In genomic region chr6:52305877-52306389, GRCm38 (mm10) we compare ENCODE assay signal across 8 mouse cellular contexts. TPM values are rescaled to one million over a fixed set of nuclear protein-coding genes. Genes with fewer than 3 reads are reported as not detected.
A peak's percentile ranks its signal among the peaks of the same experiment; 100 is the strongest.
DNase-seq lines count a peak whose midpoint lies in the region; ATAC-seq and TF ChIP-seq lines count a peak whose summit lies in the region.

No protein-coding gene starts in this region.

- no peaks in the 10 kb centered on the region for H3K36me3 ChIP-seq in heart, embryonic 12.5 days
- H3K36me3 ChIP-seq in kidney, embryonic 14.5 days (ENCODE audit: control insufficient read depth, insufficient read depth, low read length): no peaks in the 10 kb centered on the region
- H3K36me3 ChIP-seq in midbrain, embryonic 15.5 days (replicated peaks): no peaks in the 10 kb centered on the region
- no peaks in the 10 kb centered on the region for H3K36me3 ChIP-seq in stomach, embryonic 15.5 days

- DNase-seq in cerebellum, adult 11 months: peak; percentile 9
- DNase-seq in cerebellum, adult 9-10 months: no peak
- peak; percentile 50 for DNase-seq in liver

- peaks cover 70% of the 10 kb centered on the region for H3K27me3 ChIP-seq in heart, embryonic 12.5 days (replicated peaks)
- peaks cover 55% of the 10 kb centered on the region for H3K27me3 ChIP-seq in kidney, embryonic 14.5 days (ENCODE audit: control insufficient read depth, insufficient read depth, low read length)
- H3K27me3 ChIP-seq in midbrain, embryonic 15.5 days (replicated peaks): peaks cover 71% of the 10 kb centered on the region
- peaks cover 66% of the 10 kb centered on the region for H3K27me3 ChIP-seq in stomach, embryonic 15.5 days (replicated peaks)

- H3K4me3 ChIP-seq in embryonic fibroblast, embryonic 13.5 days (ENCODE audit: insufficient read depth, low read length): peak overlapping the region; percentile 33
- peak overlapping the region; percentile 46 for H3K4me3 ChIP-seq in heart, embryonic 12.5 days
- peak overlapping the region; percentile 38 for H3K4me3 ChIP-seq in kidney, embryonic 14.5 days (ENCODE audit: low read length)
- peak overlapping the region; percentile 48 for H3K4me3 ChIP-seq in midbrain, embryonic 15.5 days
- H3K4me3 ChIP-seq in stomach, embryonic 15.5 days (replicated peaks): peak overlapping the region; percentile 44

- TF ChIP-seq CTCF in embryonic fibroblast, embryonic 13.5 days (IDR thresholded peaks at IDR 0.05; ENCODE audit: borderline replicate concordance, insufficient read depth, low read length): peak; percentile 80

- no peak for TF ChIP-seq POLR2A in embryonic fibroblast, embryonic 13.5 days (IDR thresholded peaks at IDR 0.05; ENCODE audit: low read depth, low read length)

- no peaks in the 10 kb centered on the region for H3K9me3 ChIP-seq in heart, embryonic 12.5 days (replicated peaks)
- H3K9me3 ChIP-seq in kidney, embryonic 14.5 days (ENCODE audit: control insufficient read depth, low read length): no peaks in the 10 kb centered on the region
- no peaks in the 10 kb centered on the region for H3K9me3 ChIP-seq in midbrain, embryonic 15.5 days
- no peaks in the 10 kb centered on the region for H3K9me3 ChIP-seq in stomach, embryonic 15.5 days

- H3K27ac ChIP-seq in embryonic fibroblast, embryonic 13.5 days (ENCODE audit: insufficient read depth, low read length): no peak overlapping the region
- no peak overlapping the region for H3K27ac ChIP-seq in heart, embryonic 12.5 days (ENCODE audit: poor library complexity, severe bottlenecking)
- H3K27ac ChIP-seq in kidney, embryonic 14.5 days (ENCODE audit: low read depth, low read length): no peak overlapping the region
- H3K27ac ChIP-seq in midbrain, embryonic 15.5 days: no peak overlapping the region
- H3K27ac ChIP-seq in stomach, embryonic 15.5 days: no peak overlapping the region

- H3K9ac ChIP-seq in heart, embryonic 12.5 days: peak overlapping the region; percentile 18
- H3K9ac ChIP-seq in kidney, embryonic 14.5 days (ENCODE audit: low read depth, low read length): peak overlapping the region; percentile 32; the same call in 1 of the 2 replicates
- H3K9ac ChIP-seq in midbrain, embryonic 15.5 days: peak overlapping the region; percentile 47
- H3K9ac ChIP-seq in stomach, embryonic 15.5 days: no peak overlapping the region

- 0 out of 2 replicates have a peak, but pooled peaks have one; percentile 18 for ATAC-seq in heart, embryonic 12.5 days (ENCODE audit: insufficient number of reproducible peaks, low FRiP score)
- ATAC-seq in kidney, embryonic 14.5 days (ENCODE audit: low FRiP score, low TSS enrichment): peak; percentile 88
- ATAC-seq in midbrain, embryonic 15.5 days (replicated peaks): peak; percentile 89
- no peak for ATAC-seq in stomach, embryonic 15.5 days (ENCODE audit: insufficient read depth, low FRiP score, low read depth)

- WGBS in heart, embryonic 12.5 days: under 1% methylated on average over 30 of the region's 30 CpGs
- WGBS in kidney, embryonic 14.5 days: under 1% methylated on average over 30 of the region's 30 CpGs
- WGBS in midbrain, embryonic 15.5 days: under 1% methylated on average over 30 of the region's 30 CpGs
- WGBS in stomach, embryonic 15.5 days: under 1% methylated on average over 30 of the region's 30 CpGs

- peak overlapping the region; percentile 69 for H3K4me2 ChIP-seq in heart, embryonic 12.5 days
- H3K4me2 ChIP-seq in kidney, embryonic 14.5 days (replicated peaks; ENCODE audit: low read depth, low read length): peak overlapping the region; percentile 65
- peak overlapping the region; percentile 64 for H3K4me2 ChIP-seq in midbrain, embryonic 15.5 days
- H3K4me2 ChIP-seq in stomach, embryonic 15.5 days: peak overlapping the region; percentile 87

- no peaks in the 10 kb centered on the region for H3K4me1 ChIP-seq in embryonic fibroblast, embryonic 13.5 days (ENCODE audit: control insufficient read depth, insufficient read depth, low read length)
- peaks cover 7% of the 10 kb centered on the region for H3K4me1 ChIP-seq in heart, embryonic 12.5 days (replicated peaks)
- no peaks in the 10 kb centered on the region for H3K4me1 ChIP-seq in kidney, embryonic 14.5 days (ENCODE audit: control insufficient read depth, insufficient read depth, low read length)
- H3K4me1 ChIP-seq in midbrain, embryonic 15.5 days: peaks cover 9% of the 10 kb centered on the region
- H3K4me1 ChIP-seq in stomach, embryonic 15.5 days: peaks cover 17% of the 10 kb centered on the region

RNA-seq across cellular contexts. Expression of gene Evx1, which starts 7.4 kb away (rescaled TPM):
- not detected in 2 replicates for polyA plus RNA-seq in embryonic fibroblast, embryonic 13.5 days (2011; ENCODE audit: insufficient read length, low read depth, missing spikeins)
- polyA plus RNA-seq in heart, embryonic 12.5 days (2016; fragmentation: Nextera tagmentation; extraction: Ambion mirVana): not detected in 2 replicates
- not detected in 2 replicates for polyA plus RNA-seq in kidney, embryonic 14.5 days (2014; fragmentation: Nextera tagmentation; extraction: Ambion mirVana)
- 0.97 and 1.6 TPM in 2 replicates for polyA plus RNA-seq in midbrain, embryonic 15.5 days (2015; fragmentation: Nextera tagmentation; extraction: Ambion mirVana)
- polyA plus RNA-seq in stomach, embryonic 15.5 days (2015; fragmentation: Nextera tagmentation; extraction: Ambion mirVana): 0.05 TPM in 1 of 2 replicates, not detected in the other

RNA-seq across cellular contexts. Expression of gene Hoxa13, which starts 45.3 kb away (rescaled TPM):
- 3.3 and 5.0 TPM in 2 replicates for polyA plus RNA-seq in embryonic fibroblast, embryonic 13.5 days (2011; ENCODE audit: insufficient read length, low read depth, missing spikeins)
- 0.10 TPM in 1 of 2 replicates, not detected in the other for polyA plus RNA-seq in heart, embryonic 12.5 days (2016; fragmentation: Nextera tagmentation; extraction: Ambion mirVana)
- not detected in 2 replicates for polyA plus RNA-seq in kidney, embryonic 14.5 days (2014; fragmentation: Nextera tagmentation; extraction: Ambion mirVana)
- polyA plus RNA-seq in midbrain, embryonic 15.5 days (2015; fragmentation: Nextera tagmentation; extraction: Ambion mirVana): not detected in 2 replicates
- polyA plus RNA-seq in stomach, embryonic 15.5 days (2015; fragmentation: Nextera tagmentation; extraction: Ambion mirVana): 0.15 TPM in 1 of 2 replicates, not detected in the other
